Mouse (Mus musculus): ENCODE results near the gene Dedd. TPM values are rescaled to one million over a fixed set of nuclear protein-coding genes. Genes with fewer than 3 reads are reported as not detected.
A peak's percentile ranks its signal among the peaks of the same experiment; 100 is the strongest.
"Not testable (repeated sequence)": the region's sequence is repeated elsewhere in the genome, so short reads cannot be mapped to it uniquely, and the experiment has no call there.

Gene Dedd
- polyA plus RNA-seq, 1 experiment from 2014 or later, result 54.1 TPM

DNA sequence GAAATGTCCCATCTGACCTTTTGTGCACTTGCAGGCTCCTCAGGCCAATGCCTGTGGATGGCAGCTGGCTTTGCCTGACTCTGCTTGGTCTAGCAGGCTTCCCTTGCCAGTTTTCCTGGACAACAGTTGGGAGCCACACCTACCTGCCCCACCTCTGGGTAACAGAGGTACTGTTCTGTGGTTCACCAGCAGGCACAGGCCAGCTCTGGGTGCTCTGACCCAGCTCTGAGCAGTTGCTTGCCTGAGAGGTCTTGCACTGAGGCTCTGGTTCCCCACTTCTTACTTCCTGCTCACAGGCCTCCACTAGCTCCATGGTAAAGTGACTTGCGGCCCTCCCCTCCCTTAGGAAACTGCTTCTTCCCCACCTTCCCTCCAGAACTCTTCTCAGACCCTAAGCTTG is 6.9 kb upstream of the Dedd start:
- ATAC-seq (ENCODE audit: insufficient number of reproducible peaks, insufficient read depth, low FRiP score, low read depth), result peak; percentile 28; the same call in 1 of the 2 replicates
- Histone ChIP-seq H3K4me2 (replicated peaks; ENCODE audit: low read depth, low read length) (no peak overlapping the region), H3K27ac (ENCODE audit: low read length) (no peak overlapping the region), H3K36me3 (ENCODE audit: control insufficient read depth, insufficient read depth, low read length) (no peaks in the 10 kb centered on the region), H3K9me3 (ENCODE audit: control insufficient read depth, low read depth, low read length) (no peaks in the 10 kb centered on the region), H3K9ac (replicated peaks; ENCODE audit: low read depth, low read length) (no peak overlapping the region), H3K4me1 (ENCODE audit: control insufficient read depth, insufficient read depth, low read length) (no peaks in the 10 kb centered on the region), H3K4me3 (ENCODE audit: low read depth, low read length) (no peak overlapping the region), H3K27me3 (ENCODE audit: control insufficient read depth, insufficient read depth, low read length) (no peaks in the 10 kb centered on the region)
- 63% methylated on average over 1 of the region's 1 CpGs for WGBS

GRCm38 (mm10) chr1:171325571-171325970 is 3.4 kb upstream of the Dedd start:
- H3K27me3 ChIP-seq (ENCODE audit: control insufficient read depth, insufficient read depth, low read length), result no peaks in the 10 kb centered on the region
- H3K4me3 ChIP-seq (ENCODE audit: low read depth, low read length), result no peak overlapping the region
- ATAC-seq (ENCODE audit: insufficient number of reproducible peaks, insufficient read depth, low FRiP score, low read depth), result no peak
- no peak overlapping the region for H3K9ac ChIP-seq (replicated peaks; ENCODE audit: low read depth, low read length)
- peaks cover 9% of the 10 kb centered on the region; the same call in 1 of the 2 replicates for H3K4me1 ChIP-seq (ENCODE audit: control insufficient read depth, insufficient read depth, low read length)
- 88% methylated on average over 2 of the region's 2 CpGs for WGBS
- no peak overlapping the region for H3K4me2 ChIP-seq (replicated peaks; ENCODE audit: low read depth, low read length)
- no peaks in the 10 kb centered on the region for H3K9me3 ChIP-seq (ENCODE audit: control insufficient read depth, low read depth, low read length)
- no peak overlapping the region for H3K27ac ChIP-seq (ENCODE audit: low read length)
- H3K36me3 ChIP-seq (ENCODE audit: control insufficient read depth, insufficient read depth, low read length), result no peaks in the 10 kb centered on the region

GRCm38 (mm10) chr1:171326588-171326987 is 2.4 kb upstream of the Dedd start:
- not testable (repeated sequence) for H3K27ac ChIP-seq (ENCODE audit: low read length); H3K9me3 ChIP-seq (ENCODE audit: control insufficient read depth, low read depth, low read length); ATAC-seq (ENCODE audit: insufficient number of reproducible peaks, insufficient read depth, low FRiP score, low read depth); H3K4me3 ChIP-seq (ENCODE audit: low read depth, low read length); H3K9ac ChIP-seq (replicated peaks; ENCODE audit: low read depth, low read length); H3K36me3 ChIP-seq (ENCODE audit: control insufficient read depth, insufficient read depth, low read length); H3K27me3 ChIP-seq (ENCODE audit: control insufficient read depth, insufficient read depth, low read length); H3K4me2 ChIP-seq (replicated peaks; ENCODE audit: low read depth, low read length)
- 82% methylated on average over 4 of the region's 4 CpGs for WGBS
- H3K4me1 ChIP-seq (ENCODE audit: control insufficient read depth, insufficient read depth, low read length), result peaks cover 16% of the 10 kb centered on the region; the same call in 1 of the 2 replicates

DNA sequence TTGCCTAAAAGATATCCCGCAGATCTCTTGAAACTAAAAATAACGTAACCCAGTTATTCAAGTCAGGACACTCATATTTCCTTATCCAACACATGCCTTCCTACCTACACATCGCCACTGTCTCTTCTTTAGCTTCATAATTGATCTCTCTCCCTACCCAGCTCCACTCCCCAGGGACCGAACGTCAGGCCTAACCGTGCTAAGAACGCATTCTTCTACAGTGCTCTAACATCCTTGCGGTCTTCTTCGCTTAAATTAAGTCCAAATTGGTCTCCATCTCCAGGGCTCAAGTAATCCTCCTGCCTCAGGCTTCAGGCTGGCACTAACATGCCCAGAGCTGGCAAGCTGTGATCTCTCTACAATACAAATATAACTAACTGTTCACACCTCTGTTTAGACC is 701 bp upstream of the Dedd start:
- Histone ChIP-seq H3K4me2 (replicated peaks; ENCODE audit: low read depth, low read length) (peak overlapping the region; percentile 69), H3K27me3 (ENCODE audit: control insufficient read depth, insufficient read depth, low read length) (no peaks in the 10 kb centered on the region), H3K9me3 (ENCODE audit: control insufficient read depth, low read depth, low read length) (no peaks in the 10 kb centered on the region), H3K9ac (replicated peaks; ENCODE audit: low read depth, low read length) (peak overlapping the region; percentile 90), H3K36me3 (ENCODE audit: control insufficient read depth, insufficient read depth, low read length) (no peaks in the 10 kb centered on the region), H3K27ac (ENCODE audit: low read length) (peak overlapping the region; percentile 99), H3K4me1 (ENCODE audit: control insufficient read depth, insufficient read depth, low read length) (peaks cover 16% of the 10 kb centered on the region; the same call in 1 of the 2 replicates), H3K4me3 (ENCODE audit: low read depth, low read length) (peak overlapping the region; percentile 74)
- WGBS, result 20% methylated on average over 9 of the region's 9 CpGs
- no peak for ATAC-seq (ENCODE audit: insufficient number of reproducible peaks, insufficient read depth, low FRiP score, low read depth)

GRCm38 (mm10) chr1:171329433-171330215 is 679 bp downstream of the Dedd start:
- Histone ChIP-seq H3K4me3 (ENCODE audit: low read depth, low read length) (peak overlapping the region; percentile 74), H3K9me3 (ENCODE audit: control insufficient read depth, low read depth, low read length) (no peaks in the 10 kb centered on the region), H3K4me2 (replicated peaks; ENCODE audit: low read depth, low read length) (peak overlapping the region; percentile 72), H3K4me1 (ENCODE audit: control insufficient read depth, insufficient read depth, low read length) (peaks cover 16% of the 10 kb centered on the region; the same call in 1 of the 2 replicates), H3K27ac (ENCODE audit: low read length) (peak overlapping the region; percentile 99), H3K27me3 (ENCODE audit: control insufficient read depth, insufficient read depth, low read length) (no peaks in the 10 kb centered on the region), H3K9ac (replicated peaks; ENCODE audit: low read depth, low read length) (peak overlapping the region; percentile 90), H3K36me3 (ENCODE audit: control insufficient read depth, insufficient read depth, low read length) (no peaks in the 10 kb centered on the region)
- peak; percentile 90 for ATAC-seq (ENCODE audit: insufficient number of reproducible peaks, insufficient read depth, low FRiP score, low read depth)
- WGBS, result under 1% methylated on average over 53 of the region's 61 CpGs

DNA sequence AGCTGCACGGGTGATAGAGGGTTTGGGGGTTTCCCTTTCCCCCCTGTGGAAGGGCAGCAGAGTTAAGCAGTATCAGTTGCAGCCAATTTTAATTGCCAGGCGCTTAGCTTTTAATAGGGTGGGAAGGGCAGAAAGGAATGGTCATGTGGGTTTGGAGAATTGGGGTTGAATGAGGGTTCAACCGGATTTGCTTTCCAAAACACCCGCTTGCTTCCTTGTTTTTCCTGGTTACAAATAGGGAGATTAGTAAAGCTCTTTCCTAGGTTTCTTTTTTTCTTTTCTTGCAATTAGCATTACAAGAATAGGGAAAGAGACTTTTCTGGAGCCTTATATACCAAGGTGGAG is 1.2 kb downstream of the Dedd start:
- ATAC-seq (ENCODE audit: insufficient number of reproducible peaks, insufficient read depth, low FRiP score, low read depth), result 0 out of 2 replicates have a peak, but pooled peaks have one; percentile 0
- peaks cover 16% of the 10 kb centered on the region; the same call in 1 of the 2 replicates for H3K4me1 ChIP-seq (ENCODE audit: control insufficient read depth, insufficient read depth, low read length)
- H3K4me2 ChIP-seq (replicated peaks; ENCODE audit: low read depth, low read length), result peak overlapping the region; percentile 72
- no peaks in the 10 kb centered on the region for H3K36me3 ChIP-seq (ENCODE audit: control insufficient read depth, insufficient read depth, low read length)
- H3K9me3 ChIP-seq (ENCODE audit: control insufficient read depth, low read depth, low read length), result no peaks in the 10 kb centered on the region
- peak overlapping the region; percentile 74 for H3K4me3 ChIP-seq (ENCODE audit: low read depth, low read length)
- peak overlapping the region; percentile 90 for H3K9ac ChIP-seq (replicated peaks; ENCODE audit: low read depth, low read length)
- WGBS, result under 1% methylated on average over 4 of the region's 4 CpGs
- H3K27me3 ChIP-seq (ENCODE audit: control insufficient read depth, insufficient read depth, low read length), result no peaks in the 10 kb centered on the region
- H3K27ac ChIP-seq (ENCODE audit: low read length), result peak overlapping the region; percentile 99

- no peak overlapping the region for H3K9ac ChIP-seq (replicated peaks; ENCODE audit: low read depth, low read length)
- H3K4me1 ChIP-seq (ENCODE audit: control insufficient read depth, insufficient read depth, low read length), result peaks cover 7% of the 10 kb centered on the region; the same call in 1 of the 2 replicates
- no peak overlapping the region for H3K27ac ChIP-seq (ENCODE audit: low read length)
- ATAC-seq (ENCODE audit: insufficient number of reproducible peaks, insufficient read depth, low FRiP score, low read depth), result no peak
- 0 out of 2 replicates have a peak, but pooled peaks cover 3% of the 10 kb centered on the region for H3K9me3 ChIP-seq (ENCODE audit: control insufficient read depth, low read depth, low read length)
- H3K4me2 ChIP-seq (replicated peaks; ENCODE audit: low read depth, low read length), result no peak overlapping the region
- WGBS, result 88% methylated on average over 16 of the region's 16 CpGs
- peaks cover 43% of the 10 kb centered on the region for H3K36me3 ChIP-seq (ENCODE audit: control insufficient read depth, insufficient read depth, low read length)
- no peaks in the 10 kb centered on the region for H3K27me3 ChIP-seq (ENCODE audit: control insufficient read depth, insufficient read depth, low read length)
- H3K4me3 ChIP-seq (ENCODE audit: low read depth, low read length), result no peak overlapping the region
These were observed 13.6 kb downstream of the Dedd start for GRCm38 (mm10) chr1:171342262-171343207.
